Mouse (Mus musculus): ENCODE data around the gene Eif2ak1. TPM values are rescaled to one million over a fixed set of nuclear protein-coding genes. Genes with fewer than 3 reads are reported as not detected.

The Eif2ak1 gene
- polyA plus RNA-seq, 1 experiment, result 13.9 TPM

DNA sequence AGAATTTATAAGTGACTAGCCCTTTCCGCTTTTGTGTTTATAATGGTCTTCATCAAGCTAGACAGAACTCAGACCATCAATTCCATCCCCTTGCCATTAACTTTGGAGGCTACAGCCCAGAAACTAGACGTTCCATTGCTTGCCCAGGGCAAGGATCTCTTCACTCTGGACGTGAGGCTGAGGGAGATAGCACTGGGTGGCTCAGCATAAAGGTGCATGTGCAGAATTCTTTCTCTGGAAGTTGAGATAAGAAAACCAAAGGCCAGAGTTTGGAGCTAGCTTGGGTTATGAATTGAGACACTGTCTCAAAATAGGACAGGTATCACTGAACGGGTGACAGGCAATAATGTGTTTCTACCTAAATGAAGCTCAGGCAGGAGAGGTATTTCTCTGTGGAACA is 86.2 kb downstream of the Eif2ak1 start:
- Histone ChIP-seq H3K36me3 (ENCODE audit: control insufficient read depth, insufficient read depth) (peaks cover 73% of the 10 kb centered on the region), H3K79me2 (ENCODE audit: control insufficient read depth, insufficient read depth) (peaks cover 51% of the 10 kb centered on the region)
- TF ChIP-seq USF1 (IDR thresholded peaks at IDR 0.05; ENCODE audit: low read depth) (no peak), MYOG (IDR thresholded peaks at IDR 0.05; ENCODE audit: control insufficient read depth, extremely low read depth, insufficient read length) (no peak), CEBPB (IDR thresholded peaks at IDR 0.05; ENCODE audit: low read depth) (no peak), MYOD1 (IDR thresholded peaks at IDR 0.05; ENCODE audit: control insufficient read depth, insufficient read length, low read depth) (no peak), CTCF (IDR thresholded peaks at IDR 0.05; ENCODE audit: control insufficient read depth, insufficient read depth, insufficient read length) (no peak), FOSL1 (IDR thresholded peaks at IDR 0.05; ENCODE audit: insufficient read depth, low read length, poor library complexity, severe bottlenecking) (no peak), MAX (IDR thresholded peaks at IDR 0.05) (no peak)

DNA sequence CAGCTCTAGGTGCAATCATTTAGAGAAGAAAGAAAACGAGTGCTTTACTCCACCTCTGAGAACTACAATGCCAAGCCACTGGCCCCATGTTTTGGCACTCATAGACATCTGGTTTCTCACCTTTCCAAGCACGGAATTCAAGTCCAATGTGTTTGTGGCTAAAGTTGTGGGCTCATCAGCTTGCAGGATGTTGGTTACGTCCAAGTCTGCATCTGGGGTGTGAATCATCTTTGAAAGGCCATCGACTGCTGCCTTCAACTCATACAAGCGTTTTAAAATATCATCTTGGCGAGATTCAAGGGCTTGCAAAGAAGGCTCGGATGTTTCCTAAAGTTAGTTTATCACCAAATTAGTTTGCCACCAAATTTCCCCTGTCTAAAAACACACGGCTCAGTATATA is 88.8 kb downstream of the Eif2ak1 start:
- Histone ChIP-seq H3ac (ENCODE audit: control insufficient read depth, insufficient read length, low read depth) (no peak overlapping the region), H3K36me3 (ENCODE audit: control insufficient read depth, insufficient read depth) (peaks cover 56% of the 10 kb centered on the region), H3K27me3 (ENCODE audit: control insufficient read depth, insufficient read depth, insufficient read length) (no peaks in the 10 kb centered on the region), H3K4me3 (ENCODE audit: insufficient read depth, poor library complexity, severe bottlenecking) (no peak overlapping the region), H3K79me3 (ENCODE audit: low read depth) (peaks cover 43% of the 10 kb centered on the region), H3K79me2 (ENCODE audit: control insufficient read depth, insufficient read depth) (peaks cover 74% of the 10 kb centered on the region)
- TF ChIP-seq FOSL1 (IDR thresholded peaks at IDR 0.05; ENCODE audit: insufficient read depth, low read length, poor library complexity, severe bottlenecking), result no peak
- no peak for TF ChIP-seq USF1 (IDR thresholded peaks at IDR 0.05; ENCODE audit: low read depth)
- TF ChIP-seq CEBPB (IDR thresholded peaks at IDR 0.05; ENCODE audit: low read depth), result no peak
- TF ChIP-seq MAX (IDR thresholded peaks at IDR 0.05), result no peak

More for the DNA sequence above, 86.2 kb downstream of the Eif2ak1 start:
- H3K27me3 ChIP-seq (ENCODE audit: control insufficient read depth, insufficient read depth, insufficient read length), result no peaks in the 10 kb centered on the region
- H3K4me3 ChIP-seq (ENCODE audit: insufficient read depth, poor library complexity, severe bottlenecking), result no peak overlapping the region
- no peak overlapping the region for H3ac ChIP-seq (ENCODE audit: control insufficient read depth, insufficient read length, low read depth)
- peaks cover 29% of the 10 kb centered on the region for H3K79me3 ChIP-seq (ENCODE audit: low read depth)

DNA sequence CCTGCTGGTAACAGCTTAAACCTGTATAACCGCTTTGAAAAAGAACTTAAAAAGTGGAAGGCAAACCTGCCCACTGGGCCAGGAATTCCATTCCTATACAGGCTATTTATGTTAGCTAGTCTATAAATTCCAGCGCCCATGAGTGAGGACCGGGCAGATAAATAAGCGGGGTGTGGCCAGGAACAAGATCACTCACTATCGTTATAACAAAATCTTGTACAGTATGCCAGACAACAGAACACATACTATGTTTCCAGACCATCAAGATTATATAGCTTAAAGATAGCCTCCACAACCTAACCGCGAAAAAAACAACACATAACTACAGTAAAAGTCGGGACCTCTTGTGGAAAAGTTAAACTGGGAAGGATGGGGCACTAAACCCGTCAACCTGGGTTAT is 91.3 kb downstream of the Eif2ak1 start:
- H3ac ChIP-seq (ENCODE audit: control insufficient read depth, insufficient read length, low read depth), result peak overlapping the region; percentile 74
- no peak for TF ChIP-seq MAX (IDR thresholded peaks at IDR 0.05)
- no peak for TF ChIP-seq USF1 (IDR thresholded peaks at IDR 0.05; ENCODE audit: low read depth)
- TF ChIP-seq CEBPB (IDR thresholded peaks at IDR 0.05; ENCODE audit: low read depth), result no peak
- TF ChIP-seq FOSL1 (IDR thresholded peaks at IDR 0.05; ENCODE audit: insufficient read depth, low read length, poor library complexity, severe bottlenecking), result no peak
- TF ChIP-seq CTCF (IDR thresholded peaks at IDR 0.05; ENCODE audit: control insufficient read depth, insufficient read depth, insufficient read length), result no peak
- TF ChIP-seq MYOD1 (IDR thresholded peaks at IDR 0.05; ENCODE audit: control insufficient read depth, insufficient read length, low read depth), result no peak
- no peak for TF ChIP-seq MYOG (IDR thresholded peaks at IDR 0.05; ENCODE audit: control insufficient read depth, extremely low read depth, insufficient read length)

DNA sequence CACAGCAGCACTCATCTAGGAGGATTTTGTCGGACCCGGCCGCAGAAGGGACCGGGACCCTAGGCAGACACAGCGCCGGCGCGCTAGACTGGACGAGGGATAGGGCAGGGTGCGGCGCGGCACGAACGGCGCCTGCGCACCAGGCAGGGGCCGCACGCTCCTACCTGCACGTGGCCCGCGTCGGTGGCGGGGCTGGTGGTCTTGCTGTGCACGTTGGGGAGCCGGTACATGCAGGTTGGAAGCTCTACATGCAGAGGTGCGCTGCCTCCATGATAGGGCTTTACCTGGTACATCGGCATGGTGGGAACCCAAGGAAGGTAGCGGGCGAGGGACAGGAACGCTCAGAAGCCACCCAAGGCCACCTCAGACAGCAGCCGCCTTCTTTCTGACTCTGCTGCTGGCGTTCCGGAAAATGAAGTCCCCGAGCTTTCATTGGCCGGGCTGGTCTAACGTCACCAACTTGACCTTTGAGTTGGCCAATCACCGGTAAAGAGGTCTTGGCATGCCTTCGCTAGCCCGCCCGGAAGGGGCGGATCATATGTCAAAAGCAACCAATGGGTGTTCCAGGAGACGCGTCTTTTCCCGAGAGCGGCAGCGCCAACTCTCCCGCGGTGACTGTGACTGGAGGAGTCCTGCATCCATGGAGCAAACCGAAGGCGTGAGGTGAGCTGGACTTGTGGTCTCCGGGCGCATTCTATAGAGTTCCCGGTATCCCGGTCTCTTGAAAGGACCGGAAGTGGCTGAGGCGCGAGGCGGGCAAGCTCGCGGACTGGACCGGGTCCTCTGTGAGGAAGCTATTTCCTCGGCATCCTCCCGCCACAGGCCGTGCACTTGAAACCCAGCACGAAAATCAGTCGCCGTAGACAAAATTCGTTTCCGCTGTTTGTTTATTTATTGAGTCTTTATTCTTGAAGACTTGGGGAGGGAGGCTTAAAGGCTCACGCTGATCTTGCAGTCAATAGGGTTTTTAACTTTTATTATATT is 92.1 kb downstream of the Eif2ak1 start, which contains the start of the genes Aimp2 and Pms2:
Gene Aimp2, minus strand, starts transcription at position 431 of the 984 bp plus-strand sequence.
Gene Pms2, plus strand, starts transcription at position 548 of the 984 bp plus-strand sequence.
- Histone ChIP-seq H3K79me2 (ENCODE audit: control insufficient read depth, insufficient read depth) (peaks cover 95% of the 10 kb centered on the region), H3K27me3 (ENCODE audit: control insufficient read depth, insufficient read depth, insufficient read length) (no peaks in the 10 kb centered on the region)

More for the DNA sequence above, 91.3 kb downstream of the Eif2ak1 start:
- Histone ChIP-seq H3K79me3 (ENCODE audit: low read depth) (peaks cover 51% of the 10 kb centered on the region), H3K36me3 (ENCODE audit: control insufficient read depth, insufficient read depth) (peaks cover 48% of the 10 kb centered on the region), H3K79me2 (ENCODE audit: control insufficient read depth, insufficient read depth) (peaks cover 97% of the 10 kb centered on the region), H3K4me3 (ENCODE audit: insufficient read depth, poor library complexity, severe bottlenecking) (peak overlapping the region; percentile 63), H3K27me3 (ENCODE audit: control insufficient read depth, insufficient read depth, insufficient read length) (no peaks in the 10 kb centered on the region)

DNA sequence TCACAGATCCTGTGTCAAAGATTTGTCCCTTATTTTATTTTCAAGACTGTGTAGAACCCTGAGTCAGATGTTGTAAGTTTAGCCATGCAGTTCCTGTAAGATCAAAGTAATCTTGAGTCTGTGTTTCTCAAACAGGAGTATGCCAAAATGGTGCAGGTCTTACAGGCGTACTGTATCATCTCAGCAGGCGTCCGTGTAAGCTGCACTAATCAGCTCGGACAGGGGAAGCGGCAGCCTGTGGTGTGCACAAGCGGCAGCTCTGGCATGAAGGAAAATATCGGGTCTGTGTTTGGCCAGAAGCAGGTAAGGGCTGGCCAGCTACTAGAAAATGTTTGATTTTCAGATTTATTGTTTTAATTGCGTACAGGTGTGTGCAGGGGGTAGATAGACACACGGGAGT is 98.6 kb downstream of the Eif2ak1 start:
- Histone ChIP-seq H3K36me3 (ENCODE audit: control insufficient read depth, insufficient read depth) (peaks cover 60% of the 10 kb centered on the region), H3ac (ENCODE audit: control insufficient read depth, insufficient read length, low read depth) (no peak overlapping the region)

More for the DNA sequence above, 92.1 kb downstream of the Eif2ak1 start, which contains the start of the genes Aimp2 and Pms2:
- peak within 1 kb of the TSS; percentile 63 for H3K4me3 ChIP-seq (ENCODE audit: insufficient read depth, poor library complexity, severe bottlenecking)
- peak within 1 kb of the TSS; percentile 77 for H3ac ChIP-seq (ENCODE audit: control insufficient read depth, insufficient read length, low read depth)
- H3K79me3 ChIP-seq (ENCODE audit: low read depth), result peaks cover 53% of the 10 kb centered on the region
- H3K36me3 ChIP-seq (ENCODE audit: control insufficient read depth, insufficient read depth), result peaks cover 44% of the 10 kb centered on the region
- no peak for TF ChIP-seq CEBPB (IDR thresholded peaks at IDR 0.05; ENCODE audit: low read depth)
- TF ChIP-seq MAX (IDR thresholded peaks at IDR 0.05), result peak; percentile 96

More for the DNA sequence above, 98.6 kb downstream of the Eif2ak1 start:
- no peak overlapping the region for H3K4me3 ChIP-seq (ENCODE audit: insufficient read depth, poor library complexity, severe bottlenecking)
- no peak for TF ChIP-seq FOSL1 (IDR thresholded peaks at IDR 0.05; ENCODE audit: insufficient read depth, low read length, poor library complexity, severe bottlenecking)
- no peak for TF ChIP-seq MAX (IDR thresholded peaks at IDR 0.05)
- no peak for TF ChIP-seq CTCF (IDR thresholded peaks at IDR 0.05; ENCODE audit: control insufficient read depth, insufficient read depth, insufficient read length)
- no peak for TF ChIP-seq MYOD1 (IDR thresholded peaks at IDR 0.05; ENCODE audit: control insufficient read depth, insufficient read length, low read depth)
- no peak for TF ChIP-seq MYOG (IDR thresholded peaks at IDR 0.05; ENCODE audit: control insufficient read depth, extremely low read depth, insufficient read length)
- no peak for TF ChIP-seq USF1 (IDR thresholded peaks at IDR 0.05; ENCODE audit: low read depth)
- H3K79me3 ChIP-seq (ENCODE audit: low read depth), result peaks cover 11% of the 10 kb centered on the region
- H3K27me3 ChIP-seq (ENCODE audit: control insufficient read depth, insufficient read depth, insufficient read length), result no peaks in the 10 kb centered on the region
- peaks cover 33% of the 10 kb centered on the region for H3K79me2 ChIP-seq (ENCODE audit: control insufficient read depth, insufficient read depth)

Data from C2C12 (cell line).